Mouse (Mus musculus) hindbrain, embryonic 16.5 days (tissue): Measurements from ENCODE around the gene Cdh15. TPM values are rescaled to one million over a fixed set of nuclear protein-coding genes. Genes with fewer than 3 reads are reported as not detected.
A peak's percentile ranks its signal among the peaks of the same experiment; 100 is the strongest.

ENCODE experiments used
- ATAC-seq: fragments of 200-750 bp; cut with Nextera tagmentation; 2 replicates; pipeline ENCODE4 v1.8.0; 2017; ENCODE audit warnings: moderate TSS enrichment, moderate library complexity
- H3K27ac ChIP-seq: fragments of 300-500 bp; sonication (generic); 2 replicates; pipeline ENCODE4 v1.5.1; 2014; ENCODE audit warnings: low read depth, mild to moderate bottlenecking, control low read depth, low read length, moderate library complexity
- H3K27me3 ChIP-seq: fragments of 300-500 bp; sonication (generic); replicated peaks from 2 replicates; pipeline ENCODE4 v1.6.1; 2014; ENCODE audit warnings: low read length; ENCODE audit not compliant: control insufficient read depth, insufficient read depth
- H3K36me3 ChIP-seq: fragments of 300-500 bp; sonication (generic); 2 replicates; pipeline ENCODE4 v1.6.1; 2014; ENCODE audit warnings: mild to moderate bottlenecking, low read length, moderate library complexity, mixed read lengths; ENCODE audit not compliant: control insufficient read depth, insufficient read depth
- H3K4me1 ChIP-seq: fragments of 300-500 bp; sonication (generic); 2 replicates; pipeline ENCODE4 v1.6.1; 2014; ENCODE audit warnings: low read depth, low read length; ENCODE audit not compliant: control insufficient read depth, insufficient read depth
- H3K4me2 ChIP-seq: fragments of 300-500 bp; sonication (generic); 2 replicates; pipeline ENCODE4 v1.6.1; 2014; ENCODE audit warnings: mild to moderate bottlenecking, low read length, control low read depth, moderate library complexity
- H3K4me3 ChIP-seq: fragments of 300-500 bp; sonication (generic); 2 replicates; pipeline ENCODE4 v1.5.1; 2014; ENCODE audit warnings: mild to moderate bottlenecking, low read length, control low read depth, moderate library complexity
- H3K9ac ChIP-seq: fragments of 300-500 bp; sonication (generic); 2 replicates; pipeline ENCODE4 v1.6.1; 2014; ENCODE audit warnings: low read depth, mild to moderate bottlenecking, control low read depth, low read length, moderate library complexity
- H3K9me3 ChIP-seq: fragments of 300-500 bp; sonication (generic); 2 replicates; pipeline ENCODE4 v1.6.1; 2014; ENCODE audit warnings: mild to moderate bottlenecking, low read length, moderate library complexity; ENCODE audit not compliant: control insufficient read depth
- WGBS: fragments of 180-500 bp; shearing (Covaris S2); extraction: QIAGEN DNeasy Blood & Tissue Kit; methylation state at CpG from one replicate; pipeline ENCODE4 v1.1.7; 2014; 5-methylcytosine and 5-hydroxymethylcytosine counted together
- polyA plus RNA-seq: library from polyadenylated mRNA; unstranded; fragments of >200 nt; fragmentation: Nextera tagmentation; extraction: Ambion mirVana; gene quantifications from 2 replicates; pipeline ENCODE4 v1.2.1, GENCODE M21; 2015

Gene Cdh15
- polyA plus RNA-seq, 1 experiment from 2014 or later = 2.3 TPM

DNA sequence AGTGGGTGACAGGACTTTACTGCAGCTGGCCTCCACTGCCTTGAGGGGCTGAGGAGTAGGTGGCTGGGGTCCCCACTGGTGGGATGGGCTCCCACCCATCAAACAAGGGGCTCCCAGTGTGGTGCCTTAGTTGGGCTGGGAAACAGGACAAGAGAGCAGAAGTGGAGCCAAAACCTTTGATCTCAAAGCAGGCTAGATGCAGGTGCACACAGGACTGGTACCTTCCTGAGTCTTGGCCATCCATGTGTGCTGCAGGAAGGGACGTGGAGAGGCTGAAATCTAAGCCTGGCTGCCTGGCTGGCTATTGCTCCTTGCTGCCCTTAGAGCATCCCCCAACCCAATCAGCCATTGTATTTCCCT, 4.8 kb downstream of the Cdh15 start:
- ATAC-seq = no peak
- Histone ChIP-seq H3K4me1 (peaks cover 8% of the 10 kb centered on the region), H3K36me3 (no peaks in the 10 kb centered on the region), H3K4me2 (no peak overlapping the region), H3K4me3 (no peak overlapping the region), H3K27me3 (no peaks in the 10 kb centered on the region), H3K9me3 (no peaks in the 10 kb centered on the region), H3K27ac (no peak overlapping the region), H3K9ac (no peak overlapping the region)
- WGBS = 57% methylated on average over 1 of the region's 1 CpGs

DNA sequence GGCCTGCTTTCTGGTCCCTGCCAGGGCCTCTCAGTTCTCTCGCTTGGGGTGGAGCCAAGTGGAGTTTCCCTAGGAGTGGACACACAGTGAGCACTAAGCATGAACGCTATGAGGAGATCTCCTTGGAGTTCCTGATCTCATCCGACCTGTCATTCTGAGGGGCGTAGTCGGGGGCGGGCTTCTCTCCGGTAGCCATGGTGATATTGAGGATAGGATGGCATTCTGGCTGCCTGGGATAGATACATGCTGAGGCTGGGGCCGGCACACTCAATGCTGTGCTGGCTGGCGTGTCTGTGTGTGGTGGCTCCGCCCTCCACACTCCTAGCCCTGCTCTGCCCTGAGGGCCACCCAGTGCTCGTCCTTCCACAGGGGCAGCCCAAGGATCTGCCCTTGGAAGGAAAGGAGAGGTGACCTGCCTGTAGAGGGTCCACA, 5.6 kb downstream of the Cdh15 start:
- Histone ChIP-seq H3K27me3 (no peaks in the 10 kb centered on the region), H3K9me3 (no peaks in the 10 kb centered on the region), H3K4me1 (peaks cover 8% of the 10 kb centered on the region), H3K4me2 (peak overlapping the region; percentile 19; the same call in 1 of the 2 replicates), H3K27ac (peak overlapping the region; percentile 44; the same call in 1 of the 2 replicates), H3K4me3 (no peak overlapping the region), H3K9ac (peak overlapping the region; percentile 31; the same call in 1 of the 2 replicates), H3K36me3 (no peaks in the 10 kb centered on the region)
- peak; percentile 85 for ATAC-seq
- WGBS = 5% methylated on average over 11 of the region's 11 CpGs

DNA sequence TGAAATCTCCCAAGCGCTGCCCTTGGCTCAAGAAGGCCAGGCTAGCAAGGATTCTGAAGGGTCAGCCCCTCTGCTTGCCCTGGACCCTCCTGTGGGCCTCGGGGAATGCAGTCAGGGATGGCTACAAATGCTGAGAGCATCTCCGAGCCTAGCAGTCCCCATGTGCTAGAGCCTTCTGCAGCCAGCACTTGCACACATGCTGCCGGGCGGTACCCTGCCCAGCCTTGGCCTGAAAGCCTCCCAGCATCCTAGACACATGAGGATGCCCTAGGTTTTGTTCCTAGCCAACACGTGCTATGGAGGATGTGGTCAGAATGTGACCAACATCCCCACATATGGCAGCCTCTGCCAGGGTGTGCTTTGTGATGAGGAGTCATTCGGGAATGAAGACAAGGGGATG, 6.6 kb downstream of the Cdh15 start:
- WGBS = 80% methylated on average over 7 of the region's 7 CpGs
- Histone ChIP-seq H3K4me1 (peaks cover 8% of the 10 kb centered on the region), H3K36me3 (no peaks in the 10 kb centered on the region)

DNA sequence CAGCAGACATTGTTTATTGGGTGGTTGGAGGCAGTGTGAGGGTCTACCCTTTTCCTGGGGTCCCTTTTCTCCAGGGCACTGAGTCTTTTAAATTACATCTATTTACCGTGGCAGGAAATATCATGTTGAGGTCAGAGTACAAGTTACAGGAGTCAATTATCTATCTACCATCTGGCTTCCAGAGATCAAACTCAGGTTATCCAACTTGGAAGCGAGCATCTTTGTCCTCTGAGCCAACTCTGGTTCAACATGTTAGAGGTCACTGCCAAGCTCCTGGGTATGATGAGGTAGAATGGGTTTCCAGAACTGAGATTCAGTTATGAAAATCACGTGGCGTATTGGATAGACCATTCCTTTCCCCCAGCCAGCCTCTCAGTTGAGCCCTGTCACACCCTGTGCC, 7.4 kb downstream of the Cdh15 start:
- no peak overlapping the region for H3K4me3 ChIP-seq
- H3K4me1 ChIP-seq = peaks cover 8% of the 10 kb centered on the region
- ATAC-seq = no peak
- H3K9ac ChIP-seq = no peak overlapping the region
- H3K27ac ChIP-seq = no peak overlapping the region
- no peaks in the 10 kb centered on the region for H3K27me3 ChIP-seq
- H3K4me2 ChIP-seq = no peak overlapping the region
- H3K9me3 ChIP-seq = no peaks in the 10 kb centered on the region
- WGBS = 82% methylated on average over 4 of the region's 4 CpGs
- no peaks in the 10 kb centered on the region for H3K36me3 ChIP-seq

More for the DNA sequence above, 6.6 kb downstream of the Cdh15 start:
- ATAC-seq = no peak
- no peaks in the 10 kb centered on the region for H3K27me3 ChIP-seq
- no peaks in the 10 kb centered on the region for H3K9me3 ChIP-seq
- H3K4me2 ChIP-seq = no peak overlapping the region
- no peak overlapping the region for H3K4me3 ChIP-seq
- H3K9ac ChIP-seq = no peak overlapping the region
- no peak overlapping the region for H3K27ac ChIP-seq

DNA sequence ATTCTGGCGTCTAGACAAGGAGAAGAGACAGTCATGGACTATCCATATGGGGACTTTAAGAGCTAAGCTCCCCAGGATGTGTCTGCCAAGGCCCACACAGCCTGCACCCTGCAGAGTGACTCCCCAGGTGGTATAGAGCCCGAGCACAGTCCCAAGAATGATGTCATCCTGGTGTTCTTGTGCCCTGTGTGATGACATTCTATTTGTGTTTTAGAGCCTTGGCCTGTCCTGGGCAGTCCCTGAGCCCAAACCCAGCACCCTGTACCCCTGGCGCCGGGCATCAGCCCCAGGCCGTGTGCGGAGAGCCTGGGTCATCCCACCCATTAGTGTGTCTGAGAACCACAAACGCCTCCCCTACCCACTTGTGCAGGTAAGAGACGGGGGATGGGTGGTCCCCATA, 8.5 kb downstream of the Cdh15 start:
- 83% methylated on average over 8 of the region's 8 CpGs for WGBS
- no peak overlapping the region for H3K27ac ChIP-seq
- no peaks in the 10 kb centered on the region for H3K27me3 ChIP-seq
- no peaks in the 10 kb centered on the region for H3K36me3 ChIP-seq
- no peak overlapping the region for H3K9ac ChIP-seq
- no peak overlapping the region for H3K4me2 ChIP-seq
- H3K4me1 ChIP-seq = peaks cover 8% of the 10 kb centered on the region
- no peaks in the 10 kb centered on the region for H3K9me3 ChIP-seq
- H3K4me3 ChIP-seq = no peak overlapping the region
- no peak for ATAC-seq

DNA sequence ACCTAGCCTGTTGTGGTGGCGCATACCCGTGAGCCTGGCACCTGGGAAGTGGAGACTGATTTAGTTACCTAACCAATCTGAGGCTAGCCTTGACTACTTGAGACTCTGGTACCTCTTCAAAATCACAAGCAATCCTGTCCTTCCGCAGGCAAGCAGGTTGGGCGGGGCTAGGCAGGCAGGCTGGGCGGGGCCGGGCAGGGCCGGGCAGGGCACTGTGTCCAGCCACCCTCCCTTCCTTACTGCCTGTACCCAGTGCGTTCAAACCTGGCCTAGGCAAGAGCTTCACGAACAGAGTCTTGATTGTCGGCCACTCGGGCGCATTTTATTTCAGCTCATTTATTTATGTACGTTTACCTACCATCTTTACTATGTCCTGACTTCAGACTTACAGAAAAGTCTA, 12.1 kb downstream of the Cdh15 start:
- Histone ChIP-seq H3K4me3 (no peak overlapping the region), H3K4me2 (no peak overlapping the region), H3K4me1 (no peaks in the 10 kb centered on the region), H3K27ac (no peak overlapping the region), H3K27me3 (no peaks in the 10 kb centered on the region), H3K9me3 (peaks cover 8% of the 10 kb centered on the region; the same call in 1 of the 2 replicates), H3K36me3 (no peaks in the 10 kb centered on the region), H3K9ac (no peak overlapping the region)
- 72% methylated on average over 13 of the region's 13 CpGs for WGBS
- ATAC-seq = no peak

DNA sequence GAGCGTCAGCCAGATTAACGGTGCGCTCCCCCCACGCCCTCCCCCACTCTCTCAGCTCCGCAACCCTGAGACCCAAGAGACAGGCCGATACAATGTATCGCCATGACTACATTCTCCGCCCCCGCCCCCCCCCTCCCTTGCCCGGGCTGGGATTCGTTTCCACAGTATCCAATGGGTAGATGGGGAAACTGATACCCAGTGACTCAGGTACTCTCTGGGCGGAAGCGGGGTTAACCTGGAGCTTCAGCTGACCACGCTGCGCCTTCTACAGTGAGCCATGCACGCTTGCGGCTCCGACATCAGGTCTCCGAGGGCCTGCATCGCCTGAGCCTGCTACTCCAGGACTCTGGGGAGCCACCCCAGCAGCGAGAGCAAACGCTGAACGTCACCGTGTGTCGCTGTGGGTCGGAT, 17.0 kb downstream of the Cdh15 start:
- Histone ChIP-seq H3K4me2 (peak overlapping the region; percentile 55), H3K9me3 (peaks cover 18% of the 10 kb centered on the region), H3K4me1 (no peaks in the 10 kb centered on the region), H3K9ac (peak overlapping the region; percentile 33; the same call in 1 of the 2 replicates), H3K27me3 (no peaks in the 10 kb centered on the region), H3K36me3 (no peaks in the 10 kb centered on the region), H3K27ac (no peak overlapping the region), H3K4me3 (peak overlapping the region; percentile 33)
- peak; percentile 37 for ATAC-seq
- 45% methylated on average over 24 of the region's 26 CpGs for WGBS

DNA sequence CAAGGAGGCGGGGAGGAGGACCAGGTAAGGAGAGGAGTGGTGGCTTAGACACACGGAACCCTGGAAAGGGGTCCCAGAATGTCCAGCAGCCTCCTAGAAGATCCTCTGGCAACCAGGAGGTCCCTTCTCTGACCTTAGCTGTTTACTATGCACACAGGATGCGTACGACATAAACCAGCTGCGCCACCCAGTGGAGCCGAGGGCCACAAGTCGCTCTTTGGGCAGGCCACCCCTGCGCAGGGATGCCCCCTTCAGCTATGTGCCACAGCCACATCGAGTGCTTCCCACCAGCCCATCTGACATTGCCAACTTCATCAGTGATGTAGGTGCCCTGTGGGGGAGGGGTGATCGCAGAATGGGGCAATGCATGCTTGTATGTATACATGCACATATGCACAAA, 17.7 kb downstream of the Cdh15 start:
- Histone ChIP-seq H3K9me3 (peaks cover 18% of the 10 kb centered on the region), H3K4me2 (peak overlapping the region; percentile 55), H3K9ac (no peak overlapping the region; the same call in 1 of the 2 replicates), H3K27ac (no peak overlapping the region), H3K27me3 (0 out of 2 replicates have a peak, but pooled peaks cover 2% of the 10 kb centered on the region), H3K4me1 (no peaks in the 10 kb centered on the region), H3K36me3 (no peaks in the 10 kb centered on the region), H3K4me3 (peak overlapping the region; percentile 33)
- ATAC-seq = peak; percentile 38; the same call in 1 of the 2 replicates
- 53% methylated on average over 10 of the region's 10 CpGs for WGBS

DNA sequence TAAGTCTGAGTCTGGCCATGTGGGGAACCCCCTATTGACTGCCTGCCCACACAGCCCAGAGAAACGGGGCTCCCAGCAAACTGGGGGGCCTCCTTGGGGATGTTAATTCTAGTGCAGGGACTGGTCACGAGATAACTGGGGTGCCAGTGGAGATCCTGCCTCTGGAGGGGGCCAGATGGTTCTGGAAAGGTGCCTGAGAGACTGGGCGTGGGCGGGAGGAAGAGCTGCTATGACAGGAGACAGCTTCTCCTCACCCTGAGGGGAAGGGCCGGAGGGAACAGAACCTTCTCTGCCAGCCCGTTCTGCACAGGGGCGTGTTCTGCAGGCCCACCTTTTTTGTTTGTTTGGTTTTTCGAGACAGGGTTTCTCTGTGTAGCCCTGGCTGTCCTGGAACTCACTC, 18.5 kb downstream of the Cdh15 start:
- Histone ChIP-seq H3K9ac (no peak overlapping the region), H3K4me3 (no peak overlapping the region), H3K9me3 (peaks cover 18% of the 10 kb centered on the region), H3K4me1 (no peaks in the 10 kb centered on the region), H3K27ac (no peak overlapping the region), H3K36me3 (no peaks in the 10 kb centered on the region), H3K4me2 (no peak overlapping the region), H3K27me3 (0 out of 2 replicates have a peak, but pooled peaks cover 2% of the 10 kb centered on the region)
- ATAC-seq = no peak
- WGBS = 86% methylated on average over 8 of the region's 8 CpGs

DNA sequence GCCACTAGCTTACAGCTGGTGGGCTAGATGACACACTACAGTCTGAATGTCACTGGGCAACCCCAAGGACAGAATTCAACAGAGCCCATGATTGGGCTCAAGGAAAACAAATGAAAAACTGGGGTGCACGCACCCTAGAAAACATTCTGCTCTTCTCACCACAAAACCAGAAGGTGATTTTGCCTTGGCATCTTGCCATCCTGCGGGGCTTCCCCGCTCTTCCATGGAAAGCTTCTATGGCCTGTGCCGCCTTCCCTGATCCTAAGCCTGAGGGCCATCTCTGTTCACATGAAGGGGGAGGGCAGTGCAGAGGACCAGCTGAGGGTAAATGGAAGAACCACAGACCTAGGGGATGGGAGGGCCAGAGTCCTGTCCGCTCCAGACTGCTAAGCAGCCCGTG, 20.2 kb downstream of the Cdh15 start:
- H3K4me3 ChIP-seq = no peak overlapping the region
- H3K36me3 ChIP-seq = no peaks in the 10 kb centered on the region
- 75% methylated on average over 6 of the region's 6 CpGs for WGBS
- ATAC-seq = no peak
- no peaks in the 10 kb centered on the region for H3K4me1 ChIP-seq
- no peak overlapping the region for H3K4me2 ChIP-seq
- peaks cover 18% of the 10 kb centered on the region for H3K9me3 ChIP-seq
- 0 out of 2 replicates have a peak, but pooled peaks cover 2% of the 10 kb centered on the region for H3K27me3 ChIP-seq
- no peak overlapping the region for H3K27ac ChIP-seq
- no peak overlapping the region for H3K9ac ChIP-seq
